Mouse (Mus musculus): ENCODE measurements around the gene Mcu. TPM values are rescaled to one million over a fixed set of nuclear protein-coding genes. Genes with fewer than 3 reads are reported as not detected.
A peak's percentile ranks its signal among the peaks of the same experiment; 100 is the strongest.

Mcu gene
- polyA plus RNA-seq, 1 experiment = 15.7 TPM

GRCm38 (mm10) chr10:59589856-59590255 lies 26.6 kb downstream of the Mcu start:
- H3K4me1 ChIP-seq (ENCODE audit: control insufficient read depth, insufficient read depth, insufficient read length, low read length) = no peaks in the 10 kb centered on the region
- H3K4me3 ChIP-seq (ENCODE audit: insufficient read depth, low read depth, low read length) = 0 out of 2 replicates have a peak overlapping the region, but pooled peaks have one; percentile 11
- H3K27ac ChIP-seq (replicated peaks; ENCODE audit: low read depth, low read length) = no peak overlapping the region

GRCm38 (mm10) chr10:59589420-59589819 lies 27.1 kb downstream of the Mcu start:
- Histone ChIP-seq H3K4me1 (ENCODE audit: control insufficient read depth, insufficient read depth, insufficient read length, low read length) (no peaks in the 10 kb centered on the region), H3K27ac (replicated peaks; ENCODE audit: low read depth, low read length) (no peak overlapping the region), H3K4me3 (ENCODE audit: insufficient read depth, low read depth, low read length) (no peak overlapping the region)

GRCm38 (mm10) chr10:59588135-59588534 lies 28.4 kb downstream of the Mcu start:
- no peaks in the 10 kb centered on the region for H3K4me1 ChIP-seq (ENCODE audit: control insufficient read depth, insufficient read depth, insufficient read length, low read length)
- H3K4me3 ChIP-seq (ENCODE audit: insufficient read depth, low read depth, low read length) = no peak overlapping the region
- H3K27ac ChIP-seq (replicated peaks; ENCODE audit: low read depth, low read length) = no peak overlapping the region

GRCm38 (mm10) chr10:59586821-59587220 lies 29.7 kb downstream of the Mcu start:
- no peak overlapping the region for H3K4me3 ChIP-seq (ENCODE audit: insufficient read depth, low read depth, low read length)
- no peaks in the 10 kb centered on the region for H3K4me1 ChIP-seq (ENCODE audit: control insufficient read depth, insufficient read depth, insufficient read length, low read length)
- no peak overlapping the region for H3K27ac ChIP-seq (replicated peaks; ENCODE audit: low read depth, low read length)

GRCm38 (mm10) chr10:59585621-59586020 lies 30.9 kb downstream of the Mcu start:
- Histone ChIP-seq H3K27ac (replicated peaks; ENCODE audit: low read depth, low read length) (no peak overlapping the region), H3K4me1 (ENCODE audit: control insufficient read depth, insufficient read depth, insufficient read length, low read length) (no peaks in the 10 kb centered on the region; the same call in 1 of the 2 replicates), H3K4me3 (ENCODE audit: insufficient read depth, low read depth, low read length) (no peak overlapping the region)

- Histone ChIP-seq H3K4me3 (ENCODE audit: insufficient read depth, low read depth, low read length) (no peak overlapping the region), H3K4me1 (ENCODE audit: control insufficient read depth, insufficient read depth, insufficient read length, low read length) (peaks cover 14% of the 10 kb centered on the region), H3K27ac (replicated peaks; ENCODE audit: low read depth, low read length) (no peak overlapping the region)
Measured at GRCm38 (mm10) chr10:59581826-59582543, 34.5 kb downstream of the Mcu start.

GRCm38 (mm10) chr10:59580593-59581149 lies 35.8 kb downstream of the Mcu start:
- Histone ChIP-seq H3K4me1 (ENCODE audit: control insufficient read depth, insufficient read depth, insufficient read length, low read length) (peaks cover 14% of the 10 kb centered on the region), H3K4me3 (ENCODE audit: insufficient read depth, low read depth, low read length) (no peak overlapping the region), H3K27ac (replicated peaks; ENCODE audit: low read depth, low read length) (no peak overlapping the region)

- Histone ChIP-seq H3K27ac (replicated peaks; ENCODE audit: low read depth, low read length) (no peak overlapping the region), H3K4me1 (ENCODE audit: control insufficient read depth, insufficient read depth, insufficient read length, low read length) (peaks cover 14% of the 10 kb centered on the region), H3K4me3 (ENCODE audit: insufficient read depth, low read depth, low read length) (no peak overlapping the region)
Measured at GRCm38 (mm10) chr10:59579645-59580044, 36.8 kb downstream of the Mcu start.

- H3K4me1 ChIP-seq (ENCODE audit: control insufficient read depth, insufficient read depth, insufficient read length, low read length) = peaks cover 14% of the 10 kb centered on the region
- peak overlapping the region; percentile 2; the same call in 1 of the 2 replicates for H3K4me3 ChIP-seq (ENCODE audit: insufficient read depth, low read depth, low read length)
Measured at GRCm38 (mm10) chr10:59577871-59578801, 38.4 kb downstream of the Mcu start.

GRCm38 (mm10) chr10:59576305-59576704 lies 40.2 kb downstream of the Mcu start:
- H3K27ac ChIP-seq (replicated peaks; ENCODE audit: low read depth, low read length) = no peak overlapping the region

More at GRCm38 (mm10) chr10:59577871-59578801, 38.4 kb downstream of the Mcu start:
- peak overlapping the region; percentile 77 for H3K27ac ChIP-seq (replicated peaks; ENCODE audit: low read depth, low read length)

GRCm38 (mm10) chr10:59571964-59572363 lies 44.5 kb downstream of the Mcu start:
- Histone ChIP-seq H3K27ac (replicated peaks; ENCODE audit: low read depth, low read length) (no peak overlapping the region), H3K4me3 (ENCODE audit: insufficient read depth, low read depth, low read length) (no peak overlapping the region), H3K4me1 (ENCODE audit: control insufficient read depth, insufficient read depth, insufficient read length, low read length) (no peaks in the 10 kb centered on the region)

More at GRCm38 (mm10) chr10:59576305-59576704, 40.2 kb downstream of the Mcu start:
- Histone ChIP-seq H3K4me1 (ENCODE audit: control insufficient read depth, insufficient read depth, insufficient read length, low read length) (peaks cover 14% of the 10 kb centered on the region), H3K4me3 (ENCODE audit: insufficient read depth, low read depth, low read length) (no peak overlapping the region)

- Histone ChIP-seq H3K4me3 (ENCODE audit: insufficient read depth, low read depth, low read length) (no peak overlapping the region), H3K4me1 (ENCODE audit: control insufficient read depth, insufficient read depth, insufficient read length, low read length) (no peaks in the 10 kb centered on the region), H3K27ac (replicated peaks; ENCODE audit: low read depth, low read length) (no peak overlapping the region)
Measured at GRCm38 (mm10) chr10:59571273-59571672, 45.2 kb downstream of the Mcu start.

- H3K4me1 ChIP-seq (ENCODE audit: control insufficient read depth, insufficient read depth, insufficient read length, low read length) = no peaks in the 10 kb centered on the region
- no peak overlapping the region for H3K27ac ChIP-seq (replicated peaks; ENCODE audit: low read depth, low read length)
- H3K4me3 ChIP-seq (ENCODE audit: insufficient read depth, low read depth, low read length) = no peak overlapping the region
Measured at GRCm38 (mm10) chr10:59570780-59571179, 45.7 kb downstream of the Mcu start.

GRCm38 (mm10) chr10:59570360-59570759 lies 46.1 kb downstream of the Mcu start:
- H3K4me3 ChIP-seq (ENCODE audit: insufficient read depth, low read depth, low read length) = no peak overlapping the region
- H3K27ac ChIP-seq (replicated peaks; ENCODE audit: low read depth, low read length) = no peak overlapping the region
- 0 out of 2 replicates have a peak, but pooled peaks cover under 1% of the 10 kb centered on the region for H3K4me1 ChIP-seq (ENCODE audit: control insufficient read depth, insufficient read depth, insufficient read length, low read length)

GRCm38 (mm10) chr10:59569481-59569869 lies 47.0 kb downstream of the Mcu start:
- no peak overlapping the region for H3K4me3 ChIP-seq (ENCODE audit: insufficient read depth, low read depth, low read length)
- 0 out of 2 replicates have a peak, but pooled peaks cover 2% of the 10 kb centered on the region for H3K4me1 ChIP-seq (ENCODE audit: control insufficient read depth, insufficient read depth, insufficient read length, low read length)
- no peak overlapping the region for H3K27ac ChIP-seq (replicated peaks; ENCODE audit: low read depth, low read length)

Measured in brown adipose tissue, adult 24 weeks (tissue).